Mouse (Mus musculus): ENCODE data around the gene Neto2.

GRCm38 (mm10) chr8:85597413-85598191 is 103.1 kb downstream of the Neto2 start:
- no peak for TF ChIP-seq CTCF (IDR thresholded peaks at IDR 0.05; ENCODE audit: low read depth)
- TF ChIP-seq EP300 (IDR thresholded peaks at IDR 0.05; ENCODE audit: low read depth): no peak
